Mouse (Mus musculus) urinary bladder, adult 18-20 months (tissue): Measurements from ENCODE around the gene Cyp8b1.

Experiments
- DNase-seq, 2 experiments: peaks; one replicate each; pipeline ENCODE4 v3.0.0; 2022; ENCODE audit warnings: low spot score in 2 of 2, mixed read lengths in 2 of 2

Gene Cyp8b1

GRCm38 (mm10) chr9:121916102-121916501 is at the start of gene Cyp8b1:
Gene Cyp8b1, minus strand, starts transcription at chr9:121916305.
- DNase-seq: no peak

DNA sequence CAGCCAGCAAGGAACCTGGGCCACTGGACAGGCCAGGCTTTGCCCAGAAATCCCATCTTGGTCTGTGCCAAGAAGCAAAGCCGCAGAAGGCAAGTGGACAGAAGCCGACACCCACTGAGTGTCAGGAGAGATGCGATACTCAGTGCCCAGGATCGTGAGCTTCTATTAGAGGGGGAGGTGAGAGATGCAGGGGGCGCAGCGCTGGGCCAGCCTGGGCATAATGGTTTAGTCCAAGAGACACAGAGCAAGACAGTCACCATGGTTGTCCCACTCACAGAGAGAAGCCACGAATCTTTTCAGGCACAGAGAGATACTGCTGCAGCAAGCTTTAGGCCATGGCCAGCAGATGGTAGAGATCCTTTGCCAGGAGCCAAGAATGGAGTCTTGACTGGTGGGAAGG is 48.8 kb upstream of the Cyp8b1 start:
- DNase-seq: no peak

GRCm38 (mm10) chr9:121959966-121960635 is 44.0 kb upstream of the Cyp8b1 start:
- DNase-seq: no peak

DNA sequence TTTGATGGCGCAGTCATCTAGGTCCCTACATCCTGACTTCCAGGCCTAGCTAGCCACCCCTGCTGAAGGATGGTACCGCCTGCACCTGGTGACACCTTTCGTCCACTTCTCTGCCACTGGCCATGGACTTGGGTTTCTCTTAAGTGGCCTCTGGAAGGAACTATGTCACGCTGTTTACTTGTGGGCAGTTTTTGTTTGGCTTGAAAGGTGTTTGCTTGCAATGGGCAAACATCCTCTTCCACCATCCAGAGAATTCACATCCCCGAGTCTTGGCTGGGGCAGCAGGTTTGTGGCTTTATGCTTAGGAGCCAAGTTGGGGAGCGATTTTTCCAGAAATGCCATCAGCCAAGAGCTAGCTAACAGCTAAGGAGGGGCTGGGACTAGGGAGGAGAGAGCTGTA is 36.5 kb upstream of the Cyp8b1 start:
- DNase-seq: no peak

GRCm38 (mm10) chr9:121951114-121951423 is 35.0 kb upstream of the Cyp8b1 start:
- DNase-seq: no peak

GRCm38 (mm10) chr9:121950418-121951113 is 34.5 kb upstream of the Cyp8b1 start, which contains the start of gene Fam198a:
Gene Fam198a, plus strand, starts transcription at chr9:121950988.
- peak; percentile 43 to 49 for DNase-seq

DNA sequence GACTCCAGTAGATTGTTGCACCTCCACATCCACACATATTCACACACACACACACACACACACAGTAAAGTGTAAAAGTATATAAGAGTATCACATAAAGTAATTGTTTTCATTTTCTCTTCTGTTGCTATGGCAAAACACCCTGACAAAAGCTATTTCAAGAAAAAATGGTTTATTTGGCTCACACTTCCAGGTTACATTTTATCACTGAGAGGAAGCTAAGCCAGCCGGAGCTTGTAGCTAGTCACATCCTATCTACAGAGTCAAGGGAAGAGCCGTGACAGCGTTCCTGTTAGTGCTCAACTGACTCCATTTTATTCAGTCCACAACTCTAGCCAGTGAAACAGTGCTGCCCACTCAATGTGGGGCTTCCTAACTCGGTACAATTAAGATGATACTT is 32.3 kb upstream of the Cyp8b1 start:
- no peak for DNase-seq

- DNase-seq: peak; percentile 38
Measured at GRCm38 (mm10) chr9:121947784-121948183, 31.7 kb upstream of the Cyp8b1 start.

GRCm38 (mm10) chr9:121943628-121944027 is 27.5 kb upstream of the Cyp8b1 start:
- no peak for DNase-seq

GRCm38 (mm10) chr9:121943005-121943404 is 26.9 kb upstream of the Cyp8b1 start:
- no peak for DNase-seq

DNA sequence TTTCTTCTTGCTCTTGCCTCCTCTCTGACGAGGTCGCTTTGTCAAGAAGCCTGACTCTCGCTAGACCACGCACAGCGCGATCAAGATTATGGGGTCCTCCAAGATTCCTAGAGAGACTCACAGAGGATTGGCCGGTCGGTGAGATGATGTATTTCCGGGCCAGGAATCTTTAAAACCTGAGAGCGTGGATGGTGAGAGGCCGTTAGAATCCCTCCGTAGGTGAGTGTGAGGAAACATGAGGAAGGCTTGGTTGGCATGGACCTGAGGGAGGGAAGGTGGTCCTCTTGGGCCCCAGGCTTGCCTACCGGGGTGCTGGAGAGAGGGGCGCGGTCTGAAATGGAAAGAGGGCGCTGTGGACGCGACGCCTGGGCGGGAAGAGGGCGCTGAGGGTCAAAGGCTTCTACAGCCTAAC is 21.8 kb upstream of the Cyp8b1 start:
- DNase-seq: no peak

DNA sequence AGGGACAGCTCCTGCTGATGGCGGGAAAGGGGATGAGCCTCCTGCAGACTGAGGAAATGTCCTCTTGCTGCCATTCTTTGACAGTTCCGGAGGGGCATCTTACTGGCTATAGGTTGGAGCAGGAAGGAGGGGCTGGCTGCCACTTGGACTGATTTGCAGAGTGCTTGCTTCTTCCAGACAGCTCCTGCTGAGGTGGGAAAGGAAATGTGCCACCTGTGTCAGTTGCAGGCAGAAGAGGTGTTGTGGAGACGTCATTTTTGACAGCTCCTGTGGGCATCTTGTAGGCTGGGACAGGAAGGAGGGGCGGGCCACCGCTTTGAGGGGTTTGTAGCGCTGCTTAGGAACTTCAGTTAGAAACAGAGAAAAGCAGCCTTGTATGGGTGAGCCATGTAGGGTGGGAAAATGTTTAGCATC is 21.4 kb upstream of the Cyp8b1 start:
- DNase-seq: no peak

DNA sequence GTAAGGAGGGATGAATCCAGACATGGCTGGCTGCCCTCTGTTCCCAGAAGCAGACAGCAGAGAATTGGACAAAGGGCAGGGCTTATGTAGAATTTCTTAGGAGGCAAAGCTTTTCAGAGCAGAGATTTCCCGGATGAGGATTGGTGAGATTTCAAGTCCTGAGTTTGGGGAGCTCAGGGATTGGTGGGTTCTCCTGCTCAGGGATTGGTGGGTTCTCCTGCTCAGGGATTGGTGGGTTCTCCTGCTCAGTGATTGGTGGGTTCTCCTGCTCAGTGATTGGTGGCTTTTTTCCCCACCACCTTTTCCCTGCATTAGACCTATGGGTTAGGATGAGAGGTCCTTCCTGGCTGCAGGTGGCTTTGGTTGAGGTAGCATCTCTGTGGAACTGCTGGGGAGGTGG is 20.8 kb upstream of the Cyp8b1 start:
- DNase-seq: no peak

DNA sequence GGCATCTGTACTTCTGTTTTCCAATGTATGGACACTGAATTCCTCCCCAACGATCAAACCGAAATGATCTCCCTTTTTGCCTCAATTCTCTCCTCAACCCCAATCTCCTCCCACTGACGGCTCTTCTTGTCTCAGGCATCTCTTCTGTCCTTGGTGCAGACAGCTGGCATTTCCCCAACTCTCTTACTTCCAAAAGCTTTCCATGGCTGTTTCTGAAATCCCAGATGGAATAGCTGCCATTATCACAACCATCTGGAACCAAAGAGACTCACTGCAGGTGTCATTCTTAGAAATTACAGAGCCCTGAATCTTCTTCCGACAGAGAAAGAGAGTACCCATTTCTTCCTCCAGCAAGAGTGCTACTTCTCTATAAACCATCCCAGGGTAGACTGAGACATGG is 18.8 kb upstream of the Cyp8b1 start:
- no peak for DNase-seq

DNA sequence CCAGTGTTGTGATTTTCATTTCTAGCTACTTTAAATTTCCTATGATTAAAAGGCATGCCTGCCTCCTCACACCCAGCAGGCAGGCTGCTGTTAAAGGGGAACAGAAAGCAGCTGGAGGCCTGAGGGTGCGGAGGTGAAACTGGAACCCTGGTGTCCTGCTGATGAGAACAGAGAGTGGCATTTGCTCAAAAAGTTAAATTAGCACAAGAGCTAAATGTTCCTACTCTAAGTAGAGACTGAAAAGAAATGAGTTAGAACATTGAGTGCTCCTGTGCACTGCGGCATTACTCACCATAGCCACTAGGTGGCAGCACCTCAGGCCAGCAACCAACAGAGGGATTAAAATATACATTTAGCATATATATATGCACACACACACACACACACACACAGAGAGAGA is 12.4 kb upstream of the Cyp8b1 start:
- DNase-seq: peak in 1 of 2 experiments; percentile 31

- no peak for DNase-seq
Measured at GRCm38 (mm10) chr9:121927721-121928120, 11.6 kb upstream of the Cyp8b1 start.

GRCm38 (mm10) chr9:121926634-121927405 is 10.7 kb upstream of the Cyp8b1 start:
- no peak for DNase-seq

- no peak for DNase-seq
Measured at GRCm38 (mm10) chr9:121925959-121926358, 9.9 kb upstream of the Cyp8b1 start.

DNA sequence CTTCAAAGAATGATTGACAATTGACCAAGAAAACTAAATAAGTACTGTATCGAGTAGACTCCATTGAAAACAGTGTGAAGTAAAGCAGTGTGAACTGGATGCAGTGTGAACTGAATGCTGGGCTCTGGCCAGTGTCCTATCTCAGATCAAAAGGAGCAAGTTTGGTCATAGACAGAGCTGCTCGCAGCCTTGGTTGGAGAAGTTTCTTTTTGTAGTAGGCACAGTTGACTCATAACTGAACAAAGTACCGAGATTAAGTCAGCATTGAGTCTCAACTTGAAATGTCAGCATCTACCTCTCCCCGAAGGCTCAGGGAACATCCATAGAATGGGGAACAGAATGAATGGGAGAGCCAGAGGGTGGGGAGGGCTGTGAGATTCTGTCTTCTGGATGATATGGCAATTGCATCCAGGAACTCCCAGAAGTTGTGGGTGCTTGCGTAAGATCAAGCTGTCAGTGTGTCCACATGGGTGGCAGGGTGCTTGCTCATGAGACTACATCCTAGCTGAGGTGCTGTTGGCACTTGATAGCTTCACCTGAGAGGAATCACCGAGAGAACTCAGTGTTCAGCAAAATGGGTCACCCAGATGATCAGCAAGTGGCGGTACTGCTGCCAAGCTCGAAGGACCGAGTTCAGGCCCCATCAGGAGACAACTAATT is 8.9 kb upstream of the Cyp8b1 start:
- DNase-seq: no peak

DNA sequence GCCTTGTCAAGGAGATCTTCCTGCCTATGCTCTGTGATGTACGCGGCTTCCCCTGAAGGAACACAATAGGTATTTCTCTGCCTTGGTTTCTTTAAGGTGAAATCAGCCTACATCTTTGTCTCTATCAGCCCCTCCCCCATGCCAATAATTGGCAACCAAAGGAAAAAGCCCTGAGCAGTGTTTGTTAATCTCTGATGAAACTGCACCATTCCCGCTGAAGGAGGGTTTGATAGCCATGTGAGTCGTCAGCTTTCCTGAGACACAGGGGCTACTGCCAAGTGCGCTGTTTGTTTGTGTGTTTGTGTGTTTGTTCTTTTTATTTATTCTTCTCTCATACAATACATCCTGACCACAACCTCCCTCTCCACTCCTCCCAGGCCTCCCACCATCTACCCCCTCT is 7.8 kb upstream of the Cyp8b1 start:
- DNase-seq: no peak

- no peak for DNase-seq
Measured at GRCm38 (mm10) chr9:121923443-121923842, 7.3 kb upstream of the Cyp8b1 start.

GRCm38 (mm10) chr9:121919027-121919501 is 3.0 kb upstream of the Cyp8b1 start:
- DNase-seq: no peak
